Mouse (Mus musculus) spleen, adult 2 months (tissue): ENCODE results near the gene Fkbp15.

Experiments
- CTCF ChIP-seq: fragments of 200-500 bp; IDR thresholded peaks from 2 replicates; pipeline ENCODE4 v1.5.1; 2011; ENCODE audit warnings: mild to moderate bottlenecking, inconsistent platforms; ENCODE audit not compliant: insufficient read depth, insufficient read length, insufficient replicate concordance; ENCODE audit errors: extremely low read depth
- POLR2A ChIP-seq: fragments of 200-500 bp; IDR thresholded peaks from 2 replicates; pipeline ENCODE4 v1.6.1; 2011; ENCODE audit warnings: low read depth, low read length, inconsistent platforms

- TF ChIP-seq CTCF (no peak), POLR2A (no peak)
These were observed 57.1 kb downstream of the Fkbp15 start for GRCm38 (mm10) chr4:62303288-62303687.
